In genomic region chr10:117846260-117846632, GRCm38 (mm10) we compare ENCODE assay signal across 8 mouse cellular contexts. TPM values are rescaled to one million over a fixed set of nuclear protein-coding genes. Genes with fewer than 3 reads are reported as not detected.
DNase-seq lines count a peak whose midpoint lies in the region; ATAC-seq lines count a peak whose summit lies in the region.

No protein-coding gene starts in this region.

- DNase-seq in lung, postnatal 10 days, result no peak
- DNase-seq in embryo, embryonic 11 days, result peak; percentile 88
- DNase-seq in thymus, postnatal 4 days, result no peak
- DNase-seq in natural killer cell, adult 2 months (ENCODE audit: low spot score in 2 of 2), result no peak
- no peak for DNase-seq in right cerebral cortex, postnatal 10 days (ENCODE audit: low spot score in 2 of 2)

- no peaks in the 10 kb centered on the region for H3K27me3 ChIP-seq in lung, embryonic 16.5 days (ENCODE audit: control insufficient read depth, insufficient read depth, low read depth, low read length)
- H3K27me3 ChIP-seq in intestine, embryonic 15.5 days (replicated peaks), result no peaks in the 10 kb centered on the region
- H3K27me3 ChIP-seq in neural tube, embryonic 14.5 days (ENCODE audit: control insufficient read depth, insufficient read depth, low read length), result no peaks in the 10 kb centered on the region

- under 1% methylated on average over 21 of the region's 21 CpGs for WGBS in lung, embryonic 16.5 days
- WGBS in intestine, embryonic 15.5 days, result under 1% methylated on average over 21 of the region's 21 CpGs
- WGBS in neural tube, embryonic 14.5 days, result 0% methylated on average over 21 of the region's 21 CpGs

- ATAC-seq in lung, embryonic 16.5 days (ENCODE audit: low read depth), result peak; percentile 87
- peak; percentile 82 for ATAC-seq in intestine, embryonic 15.5 days
- ATAC-seq in neural tube, embryonic 14.5 days (ENCODE audit: low read depth), result peak; percentile 92

- peak overlapping the region; percentile 96 for H3K9ac ChIP-seq in lung, embryonic 16.5 days (ENCODE audit: low read length)
- H3K9ac ChIP-seq in intestine, embryonic 15.5 days, result peak overlapping the region; percentile 93
- H3K9ac ChIP-seq in neural tube, embryonic 14.5 days (replicated peaks; ENCODE audit: low read depth, low read length), result peak overlapping the region; percentile 96

- H3K4me1 ChIP-seq in lung, embryonic 16.5 days (replicated peaks; ENCODE audit: control insufficient read depth, insufficient read depth, low read length), result peaks cover 9% of the 10 kb centered on the region
- H3K4me1 ChIP-seq in intestine, embryonic 15.5 days (replicated peaks), result 0 out of 2 replicates have a peak, but pooled peaks cover 6% of the 10 kb centered on the region
- peaks cover 23% of the 10 kb centered on the region for H3K4me1 ChIP-seq in neural tube, embryonic 14.5 days (ENCODE audit: control insufficient read depth, insufficient read depth, low read length)

- peak overlapping the region; percentile 90 for H3K4me3 ChIP-seq in lung, embryonic 16.5 days (ENCODE audit: low read length)
- peak overlapping the region; percentile 87 for H3K4me3 ChIP-seq in intestine, embryonic 15.5 days (replicated peaks)
- peak overlapping the region; percentile 93 for H3K4me3 ChIP-seq in neural tube, embryonic 14.5 days (ENCODE audit: low read depth, low read length)

- H3K27ac ChIP-seq in lung, embryonic 16.5 days (ENCODE audit: low read length), result peak overlapping the region; percentile 96
- peak overlapping the region; percentile 98 for H3K27ac ChIP-seq in intestine, embryonic 15.5 days
- peak overlapping the region; percentile 99 for H3K27ac ChIP-seq in neural tube, embryonic 14.5 days (ENCODE audit: low read depth, low read length)

- H3K4me2 ChIP-seq in lung, embryonic 16.5 days (ENCODE audit: low read depth, low read length), result peak overlapping the region; percentile 74
- H3K4me2 ChIP-seq in intestine, embryonic 15.5 days (replicated peaks), result peak overlapping the region; percentile 73
- peak overlapping the region; percentile 73 for H3K4me2 ChIP-seq in neural tube, embryonic 14.5 days (ENCODE audit: low read depth, low read length)

- H3K36me3 ChIP-seq in lung, embryonic 16.5 days (ENCODE audit: control insufficient read depth, insufficient read depth, low read length), result no peaks in the 10 kb centered on the region
- H3K36me3 ChIP-seq in intestine, embryonic 15.5 days, result no peaks in the 10 kb centered on the region
- H3K36me3 ChIP-seq in neural tube, embryonic 14.5 days (ENCODE audit: control insufficient read depth, insufficient read depth, low read length), result no peaks in the 10 kb centered on the region

- H3K9me3 ChIP-seq in lung, embryonic 16.5 days (ENCODE audit: control insufficient read depth, low read length), result no peaks in the 10 kb centered on the region
- H3K9me3 ChIP-seq in intestine, embryonic 15.5 days, result no peaks in the 10 kb centered on the region
- H3K9me3 ChIP-seq in neural tube, embryonic 14.5 days (ENCODE audit: control insufficient read depth, low read length), result no peaks in the 10 kb centered on the region

RNA-seq across cellular contexts. Expression of gene Rap1b, which starts 0.4 kb away (rescaled TPM):
- polyA plus RNA-seq in lung, embryonic 16.5 days (2015; fragmentation: Nextera tagmentation; extraction: Ambion mirVana), result 215 and 222 TPM in 2 replicates
- 169 and 180 TPM in 2 replicates for polyA plus RNA-seq in intestine, embryonic 15.5 days (2015; fragmentation: Nextera tagmentation; extraction: Ambion mirVana)
- 172 and 195 TPM in 2 replicates for polyA plus RNA-seq in neural tube, embryonic 14.5 days (2014; fragmentation: Nextera tagmentation; extraction: Ambion mirVana)

RNA-seq across cellular contexts. Expression of gene Nup107, which starts 53.7 kb away (rescaled TPM):
- 58.8 and 64.8 TPM in 2 replicates for polyA plus RNA-seq in lung, embryonic 16.5 days (2015; fragmentation: Nextera tagmentation; extraction: Ambion mirVana)
- polyA plus RNA-seq in intestine, embryonic 15.5 days (2015; fragmentation: Nextera tagmentation; extraction: Ambion mirVana), result 58.8 and 60.8 TPM in 2 replicates
- polyA plus RNA-seq in neural tube, embryonic 14.5 days (2014; fragmentation: Nextera tagmentation; extraction: Ambion mirVana), result 34.5 and 41.4 TPM in 2 replicates
